Mouse (Mus musculus): Measurements from ENCODE around the gene Ppard. TPM values are rescaled to one million over a fixed set of nuclear protein-coding genes. Genes with fewer than 3 reads are reported as not detected.

Gene Ppard
- polyA plus RNA-seq, 1 experiment from 2014 or later = 1.1 TPM

GRCm38 (mm10) chr17:28349901-28350465 is 117.5 kb downstream of the Ppard start:
- peaks cover 18% of the 10 kb centered on the region for H3K4me1 ChIP-seq (ENCODE audit: control insufficient read depth, insufficient read depth, low read depth, low read length)
- ATAC-seq = peak; percentile 32
- no peaks in the 10 kb centered on the region for H3K9me3 ChIP-seq (ENCODE audit: control insufficient read depth, low read length)
- peak overlapping the region; percentile 66 for H3K4me3 ChIP-seq (ENCODE audit: low read length)
- H3K9ac ChIP-seq (ENCODE audit: low read depth, low read length) = peak overlapping the region; percentile 73
- peak overlapping the region; percentile 92 for H3K4me2 ChIP-seq (ENCODE audit: low read length)
- H3K27ac ChIP-seq (ENCODE audit: low read depth, low read length) = peak overlapping the region; percentile 57; the same call in 1 of the 2 replicates
- H3K36me3 ChIP-seq (ENCODE audit: control insufficient read depth, insufficient read depth, low read length) = no peaks in the 10 kb centered on the region
- under 1% methylated on average over 35 of the region's 54 CpGs for WGBS
- peaks cover 15% of the 10 kb centered on the region for H3K27me3 ChIP-seq (replicated peaks; ENCODE audit: control insufficient read depth, insufficient read depth, low read length)

DNA sequence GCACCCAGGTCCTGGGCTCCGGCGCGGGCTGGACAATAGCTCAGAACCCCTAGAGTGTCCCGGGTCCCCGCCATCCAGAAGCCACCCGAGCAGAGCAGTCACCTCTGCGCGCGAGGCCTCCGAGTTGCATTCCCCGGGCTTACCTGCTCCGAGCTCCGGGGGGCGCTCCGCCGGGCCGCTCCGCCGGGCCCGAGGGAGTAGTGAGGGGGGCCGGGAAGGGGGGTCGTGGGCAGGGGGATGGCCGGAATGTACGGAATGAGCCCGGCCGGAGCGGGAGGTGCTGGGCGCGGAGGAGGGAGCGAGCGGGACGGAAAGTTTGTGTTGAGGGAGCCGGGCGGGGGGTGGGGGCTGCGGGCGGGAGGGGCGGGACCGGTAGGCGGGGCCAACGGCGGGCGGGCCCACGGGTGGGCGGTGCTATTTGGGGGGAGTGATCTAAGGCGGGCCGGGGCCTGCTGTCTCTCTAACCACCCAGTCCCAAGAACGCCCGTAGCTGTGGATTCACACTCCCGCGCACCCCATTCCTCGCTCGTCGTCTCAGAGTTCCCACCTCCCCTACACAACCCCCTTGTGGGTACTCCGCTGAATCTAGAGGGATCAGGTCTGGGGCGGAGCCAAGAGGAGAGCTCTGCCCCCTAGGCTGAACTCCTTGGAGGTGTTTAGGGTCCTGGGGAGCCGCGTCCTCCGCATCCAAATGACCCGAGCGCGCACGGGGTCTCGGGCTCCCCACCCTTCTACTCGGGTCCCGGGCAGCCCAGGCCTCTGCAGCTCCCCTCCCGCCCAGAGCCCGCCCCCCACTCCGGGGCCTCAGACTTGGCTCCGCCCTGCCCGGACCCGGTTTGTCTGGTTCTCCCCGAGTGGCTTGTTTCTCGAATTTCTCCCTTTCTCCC is 118.2 kb downstream of the Ppard start, which contains the start of gene Tead3:
Tead3 (minus strand) TSS at position 352 of the 887 bp plus-strand sequence.
- Histone ChIP-seq H3K27me3 (replicated peaks; ENCODE audit: control insufficient read depth, insufficient read depth, low read length) (peaks cover 15% of the 10 kb centered on the region), H3K27ac (ENCODE audit: low read depth, low read length) (peak within 1 kb of the TSS; percentile 57)
- ATAC-seq = peak; percentile 78

More for the DNA sequence above, 118.2 kb downstream of the Ppard start, which contains the start of gene Tead3:
- Histone ChIP-seq H3K9ac (ENCODE audit: low read depth, low read length) (peak within 1 kb of the TSS; percentile 73), H3K4me2 (ENCODE audit: low read length) (peak within 1 kb of the TSS; percentile 92), H3K4me3 (ENCODE audit: low read length) (peak within 1 kb of the TSS; percentile 66), H3K4me1 (ENCODE audit: control insufficient read depth, insufficient read depth, low read depth, low read length) (peaks cover 13% of the 10 kb centered on the region), H3K36me3 (ENCODE audit: control insufficient read depth, insufficient read depth, low read length) (no peaks in the 10 kb centered on the region), H3K9me3 (ENCODE audit: control insufficient read depth, low read length) (no peaks in the 10 kb centered on the region)
- WGBS = under 1% methylated on average over 52 of the region's 73 CpGs

Other genes with a start within 250 kb of the Ppard start
- 1.4 and 1.6 TPM in 2 replicates for gene Tcp11, start 152.1 kb upstream of the Ppard start, polyA plus RNA-seq (2015; fragmentation: Nextera tagmentation; extraction: Ambion mirVana)
- gene Scube3, start 90.6 kb upstream of the Ppard start, polyA plus RNA-seq (2015; fragmentation: Nextera tagmentation; extraction: Ambion mirVana) = 3.0 and 3.6 TPM in 2 replicates
- gene Zfp523, start 55.6 kb upstream of the Ppard start, polyA plus RNA-seq (2015; fragmentation: Nextera tagmentation; extraction: Ambion mirVana) = 43.0 and 44.6 TPM in 2 replicates
- gene Def6, start 24.9 kb upstream of the Ppard start, polyA plus RNA-seq (2015; fragmentation: Nextera tagmentation; extraction: Ambion mirVana) = 5.8 and 7.0 TPM in 2 replicates
- gene Fance, start 80.8 kb downstream of the Ppard start, polyA plus RNA-seq (2015; fragmentation: Nextera tagmentation; extraction: Ambion mirVana) = 25.0 and 25.7 TPM in 2 replicates
- 287 and 323 TPM in 2 replicates for gene Rpl10a, start 95.8 kb downstream of the Ppard start, polyA plus RNA-seq (2015; fragmentation: Nextera tagmentation; extraction: Ambion mirVana)
- gene Tead3, start 118.1 kb downstream of the Ppard start, polyA plus RNA-seq (2015; fragmentation: Nextera tagmentation; extraction: Ambion mirVana) = 1.4 and 2.0 TPM in 2 replicates
- 1.5 and 1.6 TPM in 2 replicates for gene Tulp1, start 132.5 kb downstream of the Ppard start, polyA plus RNA-seq (2015; fragmentation: Nextera tagmentation; extraction: Ambion mirVana)

Measured in hindbrain, embryonic 16.5 days (tissue).